Mouse (Mus musculus): Measurements from ENCODE around the gene Pkd1l2.

Gene Pkd1l2

DNA sequence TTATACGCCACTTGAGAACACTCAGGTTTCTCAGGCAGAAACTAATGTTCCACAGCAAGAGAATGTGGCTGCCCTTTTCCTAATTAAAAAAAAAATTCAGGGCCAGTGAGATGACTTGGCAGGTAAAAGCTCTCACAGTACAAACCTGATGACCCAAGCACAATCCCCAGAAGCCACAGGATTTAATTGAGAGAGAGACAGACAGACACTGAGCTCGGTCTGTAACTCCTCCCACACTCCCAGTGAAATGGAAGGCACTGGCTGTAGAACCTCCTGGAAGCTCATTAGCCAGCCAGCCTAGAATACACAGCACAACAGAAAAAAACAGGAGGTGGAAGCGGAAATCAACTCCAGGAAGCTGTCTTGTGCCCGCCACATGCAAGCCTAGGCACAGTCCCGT is 106.6 kb downstream of the Pkd1l2 start:
- CTCF ChIA-PET: no interaction called here

DNA sequence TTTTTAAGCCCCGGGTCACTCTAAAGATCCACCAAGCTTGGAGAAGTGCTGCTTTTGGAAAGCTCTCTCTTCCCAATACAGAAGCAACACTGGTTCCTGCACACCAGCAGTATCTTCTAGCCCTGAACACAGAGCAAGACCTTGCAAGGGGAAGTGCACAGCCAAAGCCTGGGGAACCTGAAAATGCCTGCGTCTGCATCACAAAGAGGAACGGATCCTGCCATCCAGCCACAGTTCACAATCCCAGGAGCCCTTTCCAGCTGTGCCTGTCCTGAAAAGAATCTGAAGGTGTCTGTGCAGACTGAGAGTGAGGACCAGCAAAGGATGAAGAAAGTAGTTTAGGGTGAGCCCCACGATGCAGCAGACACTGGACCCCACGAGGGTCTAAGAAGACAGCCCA is 107.2 kb downstream of the Pkd1l2 start:
- CTCF ChIA-PET: no interaction called here

DNA sequence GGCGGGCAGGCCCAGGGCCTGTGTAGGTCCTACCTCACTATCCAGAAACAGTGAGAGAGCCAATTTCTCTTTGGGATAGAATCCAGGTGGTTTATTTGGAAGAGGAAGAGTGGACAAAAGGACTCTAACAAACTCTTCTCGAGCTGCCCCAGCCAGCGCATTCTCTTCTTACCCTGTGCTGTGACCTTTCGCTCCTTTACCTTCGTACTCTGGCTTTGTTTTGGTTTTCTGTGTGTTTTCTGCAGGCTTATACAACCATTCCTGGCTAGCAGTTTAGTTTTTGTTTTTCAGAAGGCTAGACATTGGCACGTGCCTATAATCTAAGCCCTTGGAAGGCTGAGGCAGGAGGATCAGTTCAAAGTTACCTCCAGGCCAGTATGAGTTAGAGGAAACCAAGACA is 112.7 kb downstream of the Pkd1l2 start:
- CTCF ChIA-PET: no interaction called here

DNA sequence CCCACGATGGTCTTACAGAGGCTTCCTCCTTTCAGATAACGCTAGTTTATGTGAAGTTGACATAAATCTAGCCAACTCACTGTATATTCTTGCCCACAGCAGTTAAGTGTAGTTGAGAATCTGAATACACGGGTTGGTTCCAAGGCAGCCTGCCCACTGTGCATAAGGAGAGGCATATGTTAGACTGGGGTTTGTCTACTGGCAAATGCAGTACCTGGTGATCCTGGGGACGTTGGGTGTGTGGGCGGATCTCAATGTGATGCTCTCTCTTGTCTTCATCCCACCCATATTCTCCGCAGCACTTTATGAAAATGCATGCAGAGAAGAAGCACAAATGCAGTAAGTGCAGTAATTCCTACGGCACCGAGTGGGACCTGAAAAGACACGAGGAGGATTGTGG is 127.8 kb downstream of the Pkd1l2 start:
- CTCF ChIA-PET: no interaction called here

DNA sequence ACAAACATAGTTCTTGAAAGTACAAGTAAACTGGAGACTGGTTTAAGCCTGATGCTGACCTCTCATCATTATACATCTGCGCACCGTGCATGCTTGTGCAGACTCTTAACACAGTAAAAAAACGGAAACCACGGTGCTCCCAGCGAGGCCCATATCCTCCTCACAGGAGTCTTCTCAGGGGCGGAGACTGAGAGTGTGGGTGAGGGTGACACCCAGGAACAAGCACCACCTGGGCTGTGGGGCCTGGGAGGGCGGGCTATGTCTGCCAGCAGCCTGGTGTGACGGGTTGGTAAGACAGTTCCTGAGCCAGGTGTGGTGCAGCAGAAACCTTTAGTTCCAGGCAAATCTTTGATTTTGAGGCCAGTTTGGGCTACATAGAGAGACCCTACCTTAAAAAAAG is 129.8 kb downstream of the Pkd1l2 start:
- CTCF ChIA-PET: no interaction called here

DNA sequence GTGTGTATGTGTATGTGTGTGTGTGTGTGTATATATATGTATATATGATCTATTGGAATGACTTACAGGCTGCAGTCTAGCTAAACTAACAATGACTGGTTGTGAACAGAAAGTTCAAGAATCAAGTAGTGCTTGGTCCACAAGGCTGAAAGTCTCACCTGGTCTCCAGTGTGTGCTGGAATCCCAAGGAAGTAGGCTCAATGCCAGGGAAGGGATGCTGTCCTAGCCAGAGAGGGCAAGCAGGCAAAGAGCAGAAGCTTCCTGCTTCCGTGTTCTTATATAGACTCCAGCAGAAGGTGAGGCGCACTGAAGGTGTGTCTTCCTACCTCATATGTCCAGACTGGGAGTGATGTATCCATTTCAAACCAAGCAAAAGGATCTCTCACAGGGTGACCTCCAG is 130.5 kb downstream of the Pkd1l2 start:
- CTCF ChIA-PET: no interaction called here

DNA sequence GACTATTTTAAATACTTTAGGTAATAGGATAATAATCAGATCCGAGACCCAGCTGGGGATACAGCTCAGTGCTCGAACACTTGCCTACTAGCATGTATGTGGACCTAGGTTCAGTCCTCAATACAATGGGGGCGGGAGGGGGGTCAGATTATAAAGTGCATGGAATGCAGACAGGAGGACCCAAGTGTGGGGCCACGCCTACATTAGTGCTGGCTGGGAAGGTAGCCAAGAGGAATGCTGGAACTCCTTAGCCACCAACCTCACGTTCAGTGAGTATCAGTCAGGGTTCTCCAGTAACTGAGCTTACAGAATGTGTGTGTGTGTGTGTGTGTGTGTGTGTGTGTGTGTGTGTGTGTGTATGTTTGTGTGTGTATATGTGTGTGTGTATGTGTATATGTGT is 130.9 kb downstream of the Pkd1l2 start:
- CTCF ChIA-PET: no interaction called here

DNA sequence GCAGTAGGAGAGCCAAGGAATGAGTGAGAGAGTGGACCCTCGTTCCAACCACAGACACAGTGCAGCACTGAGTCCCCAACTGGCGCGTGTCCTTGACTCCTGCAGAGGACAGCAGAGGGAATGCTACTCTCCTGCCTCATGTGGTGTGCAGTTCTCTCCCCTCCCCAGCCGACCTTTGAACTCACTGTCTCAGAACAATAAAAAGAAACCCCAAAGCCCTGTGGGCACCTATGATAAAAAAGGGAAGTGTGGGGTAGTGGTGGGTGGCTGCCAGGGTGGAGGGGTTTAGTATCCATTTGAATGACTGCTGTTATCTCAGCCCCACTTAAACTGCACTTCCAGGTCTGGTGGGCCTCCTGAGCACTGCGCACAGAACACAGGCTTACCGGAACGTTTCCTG is 134.7 kb downstream of the Pkd1l2 start:
- CTCF ChIA-PET: no interaction called here

DNA sequence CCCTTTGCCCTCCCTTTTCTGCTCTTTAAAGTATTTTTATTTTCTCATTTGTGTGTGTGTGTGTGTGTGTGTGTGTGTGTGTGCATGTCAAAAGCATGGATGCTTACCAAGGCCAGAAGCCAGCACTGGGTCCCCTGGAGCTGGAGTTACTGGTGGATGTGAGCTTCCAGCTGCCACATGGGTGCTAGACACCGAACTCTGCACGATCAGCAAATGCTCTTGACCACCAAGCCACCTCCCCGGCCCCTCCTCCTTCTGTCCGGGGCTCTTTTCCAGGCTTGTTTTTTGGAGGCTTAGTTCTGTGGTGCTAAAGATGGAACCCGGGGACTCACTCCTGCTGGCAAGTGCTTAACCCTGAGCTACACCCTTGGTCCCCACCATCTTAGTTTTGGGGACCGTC is 135.4 kb downstream of the Pkd1l2 start:
- CTCF ChIA-PET: interaction anchor here (0.6 kb wide), 1 partner anchor 74 kb away, joined by 4 read pairs; no protein-coding TSS in a partner anchor

DNA sequence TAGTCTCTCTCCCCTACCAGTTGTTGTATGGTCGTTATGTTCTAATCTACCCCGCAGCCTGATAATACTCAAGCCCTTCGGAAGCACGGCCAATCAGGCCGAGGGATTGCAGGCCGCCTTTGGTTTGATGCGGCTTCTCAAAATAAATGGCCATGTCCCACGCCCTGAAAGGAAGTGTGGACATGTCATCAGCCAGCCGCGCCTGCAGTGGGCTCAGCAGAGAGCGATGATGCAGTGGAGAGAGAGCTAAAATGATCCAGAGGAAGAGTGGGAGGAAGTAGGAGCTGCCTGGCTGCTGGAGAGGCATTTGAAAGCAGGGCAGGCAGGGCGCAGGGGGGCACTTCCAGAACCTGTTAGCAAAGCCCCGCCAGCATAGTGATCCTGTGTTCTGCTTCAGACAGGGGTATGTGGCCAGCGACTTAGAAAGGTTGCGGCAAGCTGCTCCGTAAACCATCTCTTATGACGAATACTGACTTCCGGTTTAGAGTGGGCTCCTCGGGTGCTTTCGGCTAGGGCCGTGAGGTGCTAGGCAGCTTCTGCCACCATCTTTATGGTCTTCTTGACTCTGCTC is 135.9 kb downstream of the Pkd1l2 start:
- CTCF ChIA-PET: no interaction called here

Data from spleen, embryonic (tissue).